Mouse (Mus musculus): ENCODE data around the gene Gm3194. TPM values are rescaled to one million over a fixed set of nuclear protein-coding genes. Genes with fewer than 3 reads are reported as not detected.
"Not testable (repeated sequence)": the region's sequence is repeated elsewhere in the genome, so short reads cannot be mapped to it uniquely, and the experiment has no call there.

The Gm3194 gene
- total RNA-seq (2021) = under 1 TPM; 0.32 to 0.34 TPM
- 0.29 and 0.43 TPM in 2 replicates for polyA plus RNA-seq (2012; rRNA removed)
- long read RNA-seq = 0 reads

- H3K36me3 ChIP-seq (ENCODE audit: control insufficient read depth, insufficient read depth, low read length); DNase-seq; intact Hi-C loops (cut with DNase I); H3K27ac ChIP-seq; H3K27me3 ChIP-seq (ENCODE audit: control insufficient read depth, insufficient read depth, low read length); H3K9ac ChIP-seq (ENCODE audit: low read depth, low read length); H3K4me1 ChIP-seq (ENCODE audit: control insufficient read depth, insufficient read depth, low read length); H3K4me3 ChIP-seq; H3K79me2 ChIP-seq (replicated peaks; ENCODE audit: control insufficient read depth, insufficient read depth, low read length): not testable (repeated sequence)
- WGBS = no CpG with 5 or more reads among the region's 3 CpGs
Observed at GRCm38 (mm10) chr14:5455367-5455766, at the start of gene Gm3194. TSS of gene Gm3194 (minus strand) at chr14:5455467.

DNA sequence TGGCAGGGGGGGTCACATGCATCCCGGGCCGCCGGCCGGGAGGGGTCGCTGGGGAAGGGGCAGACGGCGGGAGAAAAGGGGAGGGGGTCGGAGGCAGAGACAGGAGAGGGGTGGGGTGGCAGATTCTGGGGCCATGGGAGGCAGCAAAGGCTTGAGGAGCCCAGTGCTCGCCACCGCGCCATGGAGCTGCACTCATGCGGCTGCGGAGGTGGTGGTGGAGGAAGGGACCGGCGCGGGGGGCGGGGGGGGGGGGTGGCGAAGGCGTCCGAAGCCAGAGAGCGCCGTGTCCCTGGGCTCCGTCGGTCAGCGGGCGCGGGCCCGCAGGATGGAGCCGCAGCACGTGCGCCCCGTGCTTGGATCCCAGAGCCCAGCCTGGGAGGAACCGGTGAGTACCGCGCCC is 46.1 kb upstream of the Gm3194 start, which contains the start of gene Gm3488:
Gene Gm3488 (plus strand): TSS at position 301 of the 400 bp plus-strand sequence.
- H3K4me3 ChIP-seq; H3K79me2 ChIP-seq (replicated peaks; ENCODE audit: control insufficient read depth, insufficient read depth, low read length); H3K27ac ChIP-seq; DNase-seq; H3K36me3 ChIP-seq (ENCODE audit: control insufficient read depth, insufficient read depth, low read length); H3K4me1 ChIP-seq (ENCODE audit: control insufficient read depth, insufficient read depth, low read length); H3K27me3 ChIP-seq (ENCODE audit: control insufficient read depth, insufficient read depth, low read length); intact Hi-C loops (cut with DNase I); H3K9ac ChIP-seq (ENCODE audit: low read depth, low read length): not testable (repeated sequence)
- no CpG with 5 or more reads among the region's 35 CpGs for WGBS

- 74% methylated on average over 4 of the region's 5 CpGs for WGBS
- H3K4me1 ChIP-seq (ENCODE audit: control insufficient read depth, insufficient read depth, low read length); H3K27me3 ChIP-seq (ENCODE audit: control insufficient read depth, insufficient read depth, low read length); H3K36me3 ChIP-seq (ENCODE audit: control insufficient read depth, insufficient read depth, low read length); intact Hi-C loops (cut with DNase I); DNase-seq; H3K9ac ChIP-seq (ENCODE audit: low read depth, low read length); H3K79me2 ChIP-seq (replicated peaks; ENCODE audit: control insufficient read depth, insufficient read depth, low read length); H3K27ac ChIP-seq; H3K4me3 ChIP-seq: not testable (repeated sequence)
Observed at GRCm38 (mm10) chr14:5483907-5484306, 28.6 kb upstream of the Gm3194 start, which contains the start of gene Gm3187. TSS of gene Gm3187 (plus strand) at chr14:5484207.

- no CpG with 5 or more reads among the region's 3 CpGs for WGBS
- intact Hi-C loops (cut with DNase I) = not testable (repeated sequence)
Observed at GRCm38 (mm10) chr14:5477730-5478129, 22.5 kb upstream of the Gm3194 start, which contains the start of gene Gm8246. TSS of gene Gm8246 (minus strand) at chr14:5477830.

DNA sequence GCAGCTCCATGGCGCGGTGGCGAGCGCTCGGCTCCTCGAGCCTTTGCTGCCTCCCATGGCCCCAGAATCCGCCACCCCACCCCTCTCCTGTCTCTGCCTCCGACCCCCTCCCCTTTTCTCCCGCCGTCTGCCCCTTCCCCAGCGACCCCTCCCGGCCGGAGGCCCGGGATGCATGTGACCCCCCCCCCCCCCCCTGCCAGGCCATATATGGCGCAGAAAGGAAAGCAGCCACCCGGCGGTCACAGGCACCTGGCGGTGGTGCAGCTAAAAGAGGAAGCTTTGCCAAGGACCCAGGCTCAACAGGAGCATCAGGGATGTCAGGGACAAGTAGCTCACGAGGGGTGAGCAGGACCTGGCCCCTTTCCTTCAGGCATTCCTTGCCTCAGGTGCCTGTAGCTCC is 5.2 kb upstream of the Gm3194 start:
- H3K9ac ChIP-seq (ENCODE audit: low read depth, low read length); H3K27me3 ChIP-seq (ENCODE audit: control insufficient read depth, insufficient read depth, low read length); H3K4me1 ChIP-seq (ENCODE audit: control insufficient read depth, insufficient read depth, low read length); H3K27ac ChIP-seq; H3K36me3 ChIP-seq (ENCODE audit: control insufficient read depth, insufficient read depth, low read length); H3K4me3 ChIP-seq; H3K79me2 ChIP-seq (replicated peaks; ENCODE audit: control insufficient read depth, insufficient read depth, low read length); DNase-seq; intact Hi-C loops (cut with DNase I): not testable (repeated sequence)
- WGBS = no CpG with 5 or more reads among the region's 19 CpGs

More at GRCm38 (mm10) chr14:5477730-5478129, 22.5 kb upstream of the Gm3194 start, which contains the start of gene Gm8246:
- H3K4me3 ChIP-seq; H3K4me1 ChIP-seq (ENCODE audit: control insufficient read depth, insufficient read depth, low read length); H3K27me3 ChIP-seq (ENCODE audit: control insufficient read depth, insufficient read depth, low read length); H3K36me3 ChIP-seq (ENCODE audit: control insufficient read depth, insufficient read depth, low read length); H3K79me2 ChIP-seq (replicated peaks; ENCODE audit: control insufficient read depth, insufficient read depth, low read length); H3K27ac ChIP-seq; DNase-seq; H3K9ac ChIP-seq (ENCODE audit: low read depth, low read length): not testable (repeated sequence)

- H3K27ac ChIP-seq; H3K4me3 ChIP-seq; H3K79me2 ChIP-seq (replicated peaks; ENCODE audit: control insufficient read depth, insufficient read depth, low read length); H3K36me3 ChIP-seq (ENCODE audit: control insufficient read depth, insufficient read depth, low read length); H3K9ac ChIP-seq (ENCODE audit: low read depth, low read length); intact Hi-C loops (cut with DNase I); DNase-seq; H3K4me1 ChIP-seq (ENCODE audit: control insufficient read depth, insufficient read depth, low read length); H3K27me3 ChIP-seq (ENCODE audit: control insufficient read depth, insufficient read depth, low read length): not testable (repeated sequence)
- no CpG with 5 or more reads among the region's 37 CpGs for WGBS
Observed at GRCm38 (mm10) chr14:5388949-5389348, 66.3 kb downstream of the Gm3194 start, which contains the start of gene Gm3500. TSS of gene Gm3500 (minus strand) at chr14:5389049.

Other genes with a start within 250 kb of the Gm3194 start
- gene Gm3526, start 194.9 kb downstream of the Gm3194 start, total RNA-seq (2021) = not detected
- 0.06 TPM in 1 of 2 replicates, not detected in the other for gene Gm3526, start 194.9 kb downstream of the Gm3194 start, polyA plus RNA-seq (2012; rRNA removed)
- not detected for gene Gm3542, start 120.5 kb downstream of the Gm3194 start, total RNA-seq (2021)
- gene Gm3542, start 120.5 kb downstream of the Gm3194 start, polyA plus RNA-seq (2012; rRNA removed) = not detected in 2 replicates
- not detected for gene Gm3500, start 66.4 kb downstream of the Gm3194 start, total RNA-seq (2021)
- gene Gm3500, start 66.4 kb downstream of the Gm3194 start, polyA plus RNA-seq (2012; rRNA removed) = 0.35 TPM in 1 of 2 replicates, not detected in the other
- gene Gm8246, start 22.4 kb upstream of the Gm3194 start, total RNA-seq (2021) = not detected
- not detected in 2 replicates for gene Gm8246, start 22.4 kb upstream of the Gm3194 start, polyA plus RNA-seq (2012; rRNA removed)
- not detected for gene Gm3187, start 28.7 kb upstream of the Gm3194 start, total RNA-seq (2021)
- gene Gm3187, start 28.7 kb upstream of the Gm3194 start, polyA plus RNA-seq (2012; rRNA removed) = not detected in 2 replicates
- under 1 TPM in 1 of 2 experiments, not detected in 1; 0.18 TPM for gene Gm3488, start 46.2 kb upstream of the Gm3194 start, total RNA-seq (2021)
- gene Gm3488, start 46.2 kb upstream of the Gm3194 start, polyA plus RNA-seq (2012; rRNA removed) = 0.47 TPM in 1 of 2 replicates, not detected in the other
- not detected for gene Gm3532, start 83.0 kb upstream of the Gm3194 start, total RNA-seq (2021)
- not detected in 2 replicates for gene Gm3532, start 83.0 kb upstream of the Gm3194 start, polyA plus RNA-seq (2012; rRNA removed)
- not detected for gene Gm8265, start 177.6 kb upstream of the Gm3194 start, total RNA-seq (2021)
- gene Gm8265, start 177.6 kb upstream of the Gm3194 start, polyA plus RNA-seq (2012; rRNA removed) = not detected in 2 replicates
- gene Gm9603, start 232.0 kb upstream of the Gm3194 start, total RNA-seq (2021) = not detected
- not detected in 2 replicates for gene Gm9603, start 232.0 kb upstream of the Gm3194 start, polyA plus RNA-seq (2012; rRNA removed)

All from heart, adult 2 months (tissue).